In the genomic region with DNA sequence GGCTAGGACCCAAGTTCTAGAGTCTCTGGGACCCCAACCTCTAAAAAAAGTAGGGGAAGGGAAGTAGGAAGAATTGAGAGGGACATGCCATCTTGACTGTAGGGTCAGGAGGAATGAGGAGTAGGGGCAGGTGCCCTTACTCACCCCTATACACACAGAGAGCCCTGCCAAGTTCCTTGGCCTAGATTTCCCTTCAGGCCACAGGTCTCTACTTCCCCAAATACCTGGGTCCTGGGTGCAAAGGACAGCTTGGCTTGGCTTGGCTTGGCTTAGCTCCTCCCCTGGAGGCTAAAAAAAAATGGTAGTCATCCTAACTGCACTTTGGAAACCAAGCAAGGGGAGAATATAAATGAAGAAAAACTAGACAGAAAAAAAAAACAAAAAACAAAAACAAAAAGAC, we compare ENCODE assay signal across 1 mouse cellular context.
TF ChIP-seq lines count a peak whose summit lies in the region.

No protein-coding gene starts in this region.

TF ChIP-seq in ES-E14, 5 proteins besides CTCF, POLR2A, EP300 and RAD21:
- TF ChIP-seq HCFC1 (IDR thresholded peaks at IDR 0.05; ENCODE audit: borderline replicate concordance, insufficient read depth, low read length): no peak
- TF ChIP-seq ZC3H11A (IDR thresholded peaks at IDR 0.05; ENCODE audit: borderline replicate concordance, low read depth, low read length): no peak
- TF ChIP-seq MAFK (IDR thresholded peaks at IDR 0.05; ENCODE audit: insufficient read depth, low read depth, low read length): no peak
- TF ChIP-seq ZNF384 (IDR thresholded peaks at IDR 0.05; ENCODE audit: low read depth, low read length): no peak
- no peak for TF ChIP-seq CHD2 (IDR thresholded peaks at IDR 0.05; ENCODE audit: low read depth, low read length)
